Mouse (Mus musculus): ENCODE data around the gene Dnajb12.

GRCm38 (mm10) chr10:59942847-59943420 lies 63.6 kb downstream of the Dnajb12 start:
- no peak for TF ChIP-seq CTCF (IDR thresholded peaks at IDR 0.05; ENCODE audit: low read depth, low read length)
- no peak for TF ChIP-seq POLR2A (IDR thresholded peaks at IDR 0.05; ENCODE audit: borderline replicate concordance, low read depth, low read length)
